Mouse (Mus musculus): ENCODE results near the gene Peli2. TPM values are rescaled to one million over a fixed set of nuclear protein-coding genes. Genes with fewer than 3 reads are reported as not detected.
A peak's percentile ranks its signal among the peaks of the same experiment; 100 is the strongest.

Peli2 gene
- total and polyA plus RNA-seq, 3 experiments: 10.1 to 20.3 (median 17.2) TPM

DNA sequence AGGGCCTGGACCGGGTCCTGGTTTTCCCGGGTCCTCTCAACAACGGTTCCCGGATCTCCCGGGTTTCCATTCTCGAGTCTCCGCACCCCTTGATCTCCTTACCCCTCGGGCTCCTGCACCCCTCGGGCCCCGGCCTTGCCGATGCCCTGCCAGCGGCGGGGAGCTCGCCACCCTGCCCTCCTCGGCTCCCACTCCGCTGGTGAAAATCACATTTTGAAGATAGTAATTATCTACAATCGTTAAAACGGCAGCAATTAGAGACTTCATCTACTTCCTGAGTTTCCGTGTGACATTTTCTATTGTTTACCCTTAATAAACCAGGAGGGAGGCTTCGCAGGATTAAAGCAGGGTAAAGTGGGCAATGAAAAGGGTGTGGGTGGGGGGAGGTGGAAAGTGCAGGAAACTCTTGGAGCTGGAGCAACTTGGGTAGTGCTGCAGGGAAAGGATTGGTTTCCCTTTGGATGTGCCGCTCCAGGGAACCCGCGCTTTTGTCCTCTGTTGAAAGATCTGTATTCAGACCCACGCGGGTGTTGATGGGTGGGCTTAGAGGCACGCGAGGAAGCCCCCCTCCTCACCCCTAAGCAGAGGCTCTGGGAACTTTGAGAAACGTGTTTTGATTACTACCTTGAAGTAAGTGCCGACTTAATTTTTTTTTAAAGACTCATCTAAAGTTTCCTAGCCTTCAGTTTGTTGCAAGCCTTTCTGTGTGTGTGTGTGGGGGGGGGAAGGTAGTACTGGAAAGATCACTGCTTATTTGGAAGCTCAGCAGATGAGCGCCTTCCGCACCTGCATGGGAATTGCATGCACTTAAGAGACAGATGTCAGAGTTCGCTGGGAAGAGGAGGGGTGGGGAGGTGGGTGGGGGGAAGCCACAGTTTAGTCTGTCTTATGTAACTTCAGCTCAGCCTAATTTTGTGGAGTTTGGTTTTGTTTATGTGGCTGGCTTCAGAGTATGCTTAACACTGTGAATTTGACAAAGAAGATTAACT, 1.2 kb downstream of the Peli2 start:
- 2% methylated on average over 32 of the region's 32 CpGs for WGBS
- intact Hi-C loops (cut with DNase I): loop anchor here (5.0 kb wide), 3 partner anchors 80 to 235 kb away; no protein-coding TSS in a partner anchor

DNA sequence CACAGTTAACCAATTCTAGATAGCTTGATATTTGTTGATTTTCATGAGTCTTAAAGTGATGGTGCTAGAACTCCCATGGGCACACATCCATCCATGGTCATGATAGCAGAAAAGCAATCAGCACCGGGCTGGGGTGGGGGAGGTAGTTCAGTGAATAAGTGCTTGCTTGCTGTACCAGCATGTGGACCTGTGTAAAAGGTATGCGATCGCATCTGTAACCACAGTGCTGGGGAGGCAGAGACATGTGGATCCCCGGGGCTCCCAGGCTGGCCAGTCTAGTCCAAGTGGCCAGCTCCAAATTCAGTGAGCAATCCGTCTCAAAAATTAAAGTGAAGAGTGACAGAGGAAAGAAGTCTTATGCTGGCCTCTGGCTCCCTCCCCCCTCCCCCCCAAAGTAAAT, 3.4 kb downstream of the Peli2 start:
- TF ChIP-seq POLR2A (IDR thresholded peaks at IDR 0.05; ENCODE audit: insufficient read depth, low read depth, low read length): no peak
- TF ChIP-seq CTCF (IDR thresholded peaks at IDR 0.05): no peak
- no peak for TF ChIP-seq EP300 (IDR thresholded peaks at IDR 0.05; ENCODE audit: insufficient read depth, low read depth, low read length)
- 76% methylated on average over 5 of the region's 5 CpGs for WGBS
- Histone ChIP-seq H3K9ac (ENCODE audit: low read depth, low read length) (no peak overlapping the region), H3K36me3 (ENCODE audit: control insufficient read depth, insufficient read depth, low read length) (no peaks in the 10 kb centered on the region), H3K27ac (no peak overlapping the region), H3K79me2 (replicated peaks; ENCODE audit: control insufficient read depth, insufficient read depth, low read length) (peaks cover 5% of the 10 kb centered on the region), H3K27me3 (ENCODE audit: control insufficient read depth, insufficient read depth, low read length) (no peaks in the 10 kb centered on the region), H3K4me1 (ENCODE audit: control insufficient read depth, insufficient read depth, low read length) (peaks cover 7% of the 10 kb centered on the region), H3K4me3 (no peak overlapping the region)
- intact Hi-C loops (cut with DNase I): loop anchor here (5.0 kb wide), 3 partner anchors 78 to 233 kb away; no protein-coding TSS in a partner anchor
- DNase-seq: no peak

More for the DNA sequence above, 1.2 kb downstream of the Peli2 start:
- TF ChIP-seq POLR2A (IDR thresholded peaks at IDR 0.05; ENCODE audit: insufficient read depth, low read depth, low read length) (no peak), EP300 (IDR thresholded peaks at IDR 0.05; ENCODE audit: insufficient read depth, low read depth, low read length) (no peak), CTCF (IDR thresholded peaks at IDR 0.05) (no peak)
- Histone ChIP-seq H3K4me3 (peak overlapping the region; percentile 65), H3K36me3 (ENCODE audit: control insufficient read depth, insufficient read depth, low read length) (no peaks in the 10 kb centered on the region), H3K27me3 (ENCODE audit: control insufficient read depth, insufficient read depth, low read length) (no peaks in the 10 kb centered on the region), H3K79me2 (replicated peaks; ENCODE audit: control insufficient read depth, insufficient read depth, low read length) (peaks cover 2% of the 10 kb centered on the region), H3K4me1 (ENCODE audit: control insufficient read depth, insufficient read depth, low read length) (peaks cover 6% of the 10 kb centered on the region), H3K9ac (ENCODE audit: low read depth, low read length) (peak overlapping the region; percentile 95), H3K27ac (peak overlapping the region; percentile 91)
- DNase-seq: peak; percentile 33 to 85

DNA sequence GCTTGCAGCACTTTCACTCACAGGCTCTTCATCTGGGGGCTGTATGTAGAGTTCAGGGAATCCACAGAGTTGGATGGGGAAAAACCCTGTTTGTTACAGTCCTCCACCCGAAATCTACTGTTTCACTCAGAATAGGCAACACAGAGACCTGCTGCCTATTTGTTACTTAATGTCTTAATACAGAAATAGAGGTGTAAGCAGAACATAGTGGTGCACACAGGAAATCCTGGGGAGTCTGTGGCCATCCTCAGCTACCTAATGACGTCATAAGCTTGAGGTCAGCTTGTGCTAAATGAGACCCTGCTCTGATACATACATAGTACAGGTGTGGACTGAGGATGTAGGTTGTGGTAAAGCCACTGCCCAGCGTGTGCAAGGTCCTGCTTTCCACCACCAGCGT, 4.2 kb downstream of the Peli2 start:
- Histone ChIP-seq H3K27me3 (ENCODE audit: control insufficient read depth, insufficient read depth, low read length) (no peaks in the 10 kb centered on the region), H3K9ac (ENCODE audit: low read depth, low read length) (no peak overlapping the region), H3K4me1 (ENCODE audit: control insufficient read depth, insufficient read depth, low read length) (peaks cover 10% of the 10 kb centered on the region), H3K36me3 (ENCODE audit: control insufficient read depth, insufficient read depth, low read length) (no peaks in the 10 kb centered on the region), H3K79me2 (replicated peaks; ENCODE audit: control insufficient read depth, insufficient read depth, low read length) (peaks cover 6% of the 10 kb centered on the region), H3K27ac (no peak overlapping the region), H3K4me3 (no peak overlapping the region)
- TF ChIP-seq EP300 (IDR thresholded peaks at IDR 0.05; ENCODE audit: insufficient read depth, low read depth, low read length) (no peak), CTCF (IDR thresholded peaks at IDR 0.05) (no peak)
- WGBS: 61% methylated on average over 4 of the region's 4 CpGs
- intact Hi-C loops (cut with DNase I): loop anchor here (5.0 kb wide), 3 partner anchors 77 to 232 kb away; no protein-coding TSS in a partner anchor
- no peak for DNase-seq

DNA sequence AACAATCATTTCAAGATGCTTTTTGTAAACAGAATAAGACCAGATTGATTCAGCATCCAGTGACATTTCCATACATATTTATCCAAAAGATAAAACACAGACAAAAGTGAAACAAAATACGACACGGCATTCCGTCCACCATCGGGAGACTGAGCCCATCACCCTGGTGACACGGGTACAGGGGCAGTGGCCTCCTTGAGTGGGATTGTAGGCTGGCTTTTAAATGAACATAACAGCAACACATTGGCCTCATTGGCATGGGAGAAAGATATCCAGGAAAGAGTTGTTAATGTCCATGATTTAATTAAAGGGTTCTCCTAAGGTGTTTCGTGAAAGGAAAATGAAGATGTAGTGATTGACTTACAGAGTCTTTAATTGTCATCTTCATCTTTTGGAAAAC, 5.3 kb downstream of the Peli2 start:
- Histone ChIP-seq H3K4me3 (no peak overlapping the region), H3K9ac (ENCODE audit: low read depth, low read length) (no peak overlapping the region), H3K27me3 (ENCODE audit: control insufficient read depth, insufficient read depth, low read length) (no peaks in the 10 kb centered on the region), H3K4me1 (ENCODE audit: control insufficient read depth, insufficient read depth, low read length) (peaks cover 15% of the 10 kb centered on the region), H3K27ac (no peak overlapping the region), H3K36me3 (ENCODE audit: control insufficient read depth, insufficient read depth, low read length) (no peaks in the 10 kb centered on the region), H3K79me2 (replicated peaks; ENCODE audit: control insufficient read depth, insufficient read depth, low read length) (peaks cover 6% of the 10 kb centered on the region)
- intact Hi-C loops (cut with DNase I): no loop called here
- 83% methylated on average over 6 of the region's 6 CpGs for WGBS
- TF ChIP-seq EP300 (IDR thresholded peaks at IDR 0.05; ENCODE audit: insufficient read depth, low read depth, low read length) (no peak), CTCF (IDR thresholded peaks at IDR 0.05) (no peak), POLR2A (IDR thresholded peaks at IDR 0.05; ENCODE audit: insufficient read depth, low read depth, low read length) (no peak)
- DNase-seq: no peak

DNA sequence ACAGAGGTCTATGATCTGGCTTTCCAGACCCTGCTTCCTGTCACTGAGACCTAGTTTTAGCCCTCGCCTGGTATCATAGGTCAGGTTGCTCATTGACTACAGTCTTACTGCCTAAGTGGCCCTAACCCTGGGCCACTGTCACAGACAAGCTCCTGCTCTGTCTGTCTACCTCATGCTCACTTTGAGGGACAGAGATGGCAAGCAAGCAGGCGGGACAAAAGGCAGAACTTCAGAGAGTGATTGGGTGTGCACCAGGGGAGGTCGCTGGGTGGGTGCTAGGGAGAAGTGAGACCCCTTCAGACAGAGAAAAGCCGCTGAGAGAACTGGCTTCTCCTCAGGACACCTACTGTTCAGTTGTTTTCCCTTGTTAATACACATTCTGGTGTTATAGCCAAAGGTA, 6.3 kb downstream of the Peli2 start:
- H3K36me3 ChIP-seq (ENCODE audit: control insufficient read depth, insufficient read depth, low read length): no peaks in the 10 kb centered on the region
- H3K4me1 ChIP-seq (ENCODE audit: control insufficient read depth, insufficient read depth, low read length): peaks cover 23% of the 10 kb centered on the region
- H3K79me2 ChIP-seq (replicated peaks; ENCODE audit: control insufficient read depth, insufficient read depth, low read length): peaks cover 6% of the 10 kb centered on the region
- intact Hi-C loops (cut with DNase I): no loop called here
- no peak for TF ChIP-seq CTCF (IDR thresholded peaks at IDR 0.05)
- TF ChIP-seq EP300 (IDR thresholded peaks at IDR 0.05; ENCODE audit: insufficient read depth, low read depth, low read length): no peak
- no peak for TF ChIP-seq POLR2A (IDR thresholded peaks at IDR 0.05; ENCODE audit: insufficient read depth, low read depth, low read length)
- H3K9ac ChIP-seq (ENCODE audit: low read depth, low read length): no peak overlapping the region
- WGBS: 89% methylated on average over 4 of the region's 4 CpGs
- no peaks in the 10 kb centered on the region for H3K27me3 ChIP-seq (ENCODE audit: control insufficient read depth, insufficient read depth, low read length)
- H3K4me3 ChIP-seq: no peak overlapping the region
- H3K27ac ChIP-seq: no peak overlapping the region
- no peak for DNase-seq

Data from heart, adult 2 months (tissue).